ENCODE assay signal across 21 mouse cellular contexts in the genomic region with DNA sequence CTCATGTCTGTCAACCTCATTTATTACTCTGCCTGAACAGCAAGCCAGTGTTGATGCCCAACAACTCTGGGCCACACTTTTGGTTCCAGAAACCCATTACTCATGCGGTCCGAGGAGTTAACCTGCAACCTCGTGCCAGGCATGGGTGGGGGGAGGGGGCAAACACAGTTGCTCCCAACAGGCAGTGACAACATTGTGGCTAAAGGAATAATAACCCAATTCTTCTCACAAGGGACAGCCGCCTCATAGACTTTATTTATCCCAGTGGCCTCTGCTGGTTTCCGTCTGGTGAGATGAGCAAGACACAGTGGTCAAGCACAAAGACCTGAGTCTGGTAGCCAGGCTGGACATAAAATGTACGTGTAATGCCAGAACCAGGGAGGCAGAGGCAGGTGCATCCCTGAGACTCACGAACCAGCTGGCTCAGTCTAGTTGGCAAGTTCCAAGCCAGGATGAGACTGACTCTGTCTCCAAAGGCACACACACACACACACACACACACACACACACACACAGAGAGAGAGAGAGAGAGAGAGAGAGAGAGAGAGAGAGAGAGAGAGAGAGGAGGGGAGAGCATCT. TPM values are rescaled to one million over a fixed set of nuclear protein-coding genes. Genes with fewer than 3 reads are reported as not detected.
DNase-seq lines count a peak whose midpoint lies in the region; ATAC-seq and TF ChIP-seq lines count a peak whose summit lies in the region.
"Had no signal": no experiment of that assay in that cellular context is flagged by ENCODE, and none has a peak within 500 bp of the region (broad histone marks: within the 10 kb centered on the region; RNA-seq: fewer than 3 reads in every experiment).

No protein-coding gene starts in this region.

- no peak for DNase-seq in cerebellum, adult 9-11 months
- DNase-seq in lung, postnatal 14 days, result no peak
- DNase-seq: adrenal gland, adult 8-10 months; adrenal gland, postnatal 14 days; adrenal gland, postnatal 36 days; B cell, adult 2 months; cerebellum, adult 11 months; cerebellum, adult 18-20 months; cerebellum, adult 8-10 months; cerebellum, postnatal 10 days; cerebellum, postnatal 25 days; forebrain, postnatal 0 days had no signal

- no peak overlapping the region for H3ac ChIP-seq in C2C12 (ENCODE audit: control insufficient read depth, insufficient read length, low read depth)

- ATAC-seq in frontal cortex, adult (ENCODE audit: low TSS enrichment), result no peak
- ATAC-seq: activated CD4-positive, CD25-positive, alpha-beta regulatory T cell, adult 4 months; forebrain, embryonic 13.5 days; forebrain, embryonic 15.5 days; forebrain, postnatal 0 days; Patski had no signal

- peaks cover 9% of the 10 kb centered on the region for H3K4me1 ChIP-seq in brown adipose tissue, adult 24 weeks (ENCODE audit: control insufficient read depth, insufficient read depth, insufficient read length, low read length)
- H3K4me1 ChIP-seq: embryonic facial prominence, embryonic 12.5 days had no signal

- H3K4me3 ChIP-seq in C2C12 (ENCODE audit: insufficient read depth, poor library complexity, severe bottlenecking), result no peak overlapping the region
- no peak overlapping the region for H3K4me3 ChIP-seq in brown adipose tissue, adult 24 weeks (ENCODE audit: insufficient read depth, low read depth, low read length)
- H3K4me3 ChIP-seq: embryonic facial prominence, embryonic 10.5 days; embryonic facial prominence, embryonic 12.5 days; forebrain, embryonic 13.5 days; forebrain, embryonic 15.5 days had no signal

- H3K27ac ChIP-seq in brown adipose tissue, adult 24 weeks (replicated peaks; ENCODE audit: low read depth, low read length), result 0 out of 2 replicates have a peak overlapping the region, but pooled peaks have one; percentile 13
- H3K27ac ChIP-seq: embryonic facial prominence, embryonic 10.5 days; embryonic facial prominence, embryonic 12.5 days; forebrain, embryonic 13.5 days; forebrain, embryonic 15.5 days had no signal

- no peaks in the 10 kb centered on the region for H3K79me2 ChIP-seq in C2C12 (ENCODE audit: control insufficient read depth, insufficient read depth)

- TF ChIP-seq CTCF in C2C12 (IDR thresholded peaks at IDR 0.05; ENCODE audit: control insufficient read depth, insufficient read depth, insufficient read length), result no peak

- H3K27me3 ChIP-seq in C2C12 (ENCODE audit: control insufficient read depth, insufficient read depth, insufficient read length), result no peaks in the 10 kb centered on the region
- H3K27me3 ChIP-seq: embryonic facial prominence, embryonic 12.5 days; forebrain, embryonic 13.5 days; forebrain, embryonic 15.5 days; Patski had no signal

- H3K36me3 ChIP-seq in C2C12 (ENCODE audit: control insufficient read depth, insufficient read depth), result no peaks in the 10 kb centered on the region
- H3K36me3 ChIP-seq: embryonic facial prominence, embryonic 10.5 days; embryonic facial prominence, embryonic 12.5 days; forebrain, embryonic 15.5 days had no signal

- no peaks in the 10 kb centered on the region for H3K79me3 ChIP-seq in C2C12 (ENCODE audit: low read depth)

TF ChIP-seq in C2C12, 6 proteins besides CTCF, POLR2A, EP300 and RAD21:
- TF ChIP-seq MAX (IDR thresholded peaks at IDR 0.05) (peak; percentile 71), MYOD1 (IDR thresholded peaks at IDR 0.05; ENCODE audit: control insufficient read depth, insufficient read length, low read depth) (peak; percentile 74), CEBPB (IDR thresholded peaks at IDR 0.05; ENCODE audit: low read depth) (no peak)

RNA-seq across cellular contexts. Expression of a gene that starts 28.9 kb away (rescaled TPM):
- polyA plus RNA-seq in C2C12 (2012; fragmentation: generic; extraction: Trizol), result 0.07 TPM
- polyA plus RNA-seq in brown adipose tissue, adult 24 weeks (2012; ENCODE audit: insufficient read depth, insufficient read length, missing spikeins), result 8.3 and 15.5 TPM in 2 replicates

RNA-seq across cellular contexts. Expression of a gene that starts 38.3 kb away (rescaled TPM):
- polyA plus RNA-seq in C2C12 (2012; fragmentation: generic; extraction: Trizol), result 38.4 TPM
- polyA plus RNA-seq in brown adipose tissue, adult 24 weeks (2012; ENCODE audit: insufficient read depth, insufficient read length, missing spikeins), result 53.3 and 66.7 TPM in 2 replicates

RNA-seq across cellular contexts. Expression of a gene that starts 38.5 kb away (rescaled TPM):
- not detected for polyA plus RNA-seq in C2C12 (2012; fragmentation: generic; extraction: Trizol)
- polyA plus RNA-seq in brown adipose tissue, adult 24 weeks (2012; ENCODE audit: insufficient read depth, insufficient read length, missing spikeins), result 2.8 TPM in 1 of 2 replicates, not detected in the other
- polyA plus RNA-seq: activated CD4-positive, CD25-positive, alpha-beta regulatory T cell, adult 4 months; embryonic facial prominence, embryonic 10.5 days; forebrain, embryonic 13.5 days had no signal
